Comparison of ENCODE assay signal across 22 mouse cellular contexts in the genomic region with DNA sequence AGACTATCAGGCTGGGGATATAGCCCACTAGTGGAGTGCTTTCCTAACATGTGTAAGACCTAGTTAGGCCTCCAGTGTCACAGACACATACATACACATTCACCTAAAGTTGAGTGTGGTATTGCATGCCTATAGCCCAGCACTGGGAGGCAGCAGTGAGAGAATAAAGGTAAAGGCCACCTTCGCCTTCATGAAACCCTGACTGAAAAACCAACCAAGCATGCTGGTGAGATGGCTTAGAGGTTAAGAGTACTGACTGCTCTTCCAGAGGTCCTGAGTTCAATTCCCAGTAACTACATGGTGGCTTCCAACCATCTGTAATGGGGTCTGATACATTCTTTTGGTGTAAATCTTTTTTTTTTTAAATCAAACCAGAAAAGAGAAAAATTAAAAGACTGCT. TPM values are rescaled to one million over a fixed set of nuclear protein-coding genes. Genes with fewer than 3 reads are reported as not detected.
A peak's percentile ranks its signal among the peaks of the same experiment; 100 is the strongest.
DNase-seq lines count a peak whose midpoint lies in the region; ATAC-seq and TF ChIP-seq lines count a peak whose summit lies in the region.
"Had no signal": no experiment of that assay in that cellular context is flagged by ENCODE, and none has a peak within 500 bp of the region (broad histone marks: within the 10 kb centered on the region; RNA-seq: fewer than 3 reads in every experiment).

No protein-coding gene starts in this region.

- H3K4me1 ChIP-seq in forebrain, postnatal 0 days (ENCODE audit: insufficient read depth): peaks cover 2% of the 10 kb centered on the region; the same call in 1 of the 2 replicates
- no peaks in the 10 kb centered on the region for H3K4me1 ChIP-seq in forebrain, embryonic 13.5 days
- peaks cover 0 to 2% of the 10 kb centered on the region in 2 experiments; a peak in 1 of 4 replicates for H3K4me1 ChIP-seq in liver, embryonic 14.5 days (replicated peaks; ENCODE audit: control insufficient read depth in 2 of 2, insufficient read depth in 2 of 2, low read length in 1 of 2)
- H3K4me1 ChIP-seq in liver, embryonic 11.5 days (replicated peaks; ENCODE audit: control insufficient read depth, insufficient read depth, low read length): no peaks in the 10 kb centered on the region
- H3K4me1 ChIP-seq in intestine, postnatal 0 days (replicated peaks; ENCODE audit: control insufficient read depth, insufficient read depth, low read length): no peaks in the 10 kb centered on the region
- no peaks in the 10 kb centered on the region for H3K4me1 ChIP-seq in hindbrain, embryonic 11.5 days (replicated peaks; ENCODE audit: control insufficient read depth, insufficient read depth, low read length)
- H3K4me1 ChIP-seq: hindbrain, embryonic 12.5 days; limb, embryonic 10.5 days had no signal

- no peak overlapping the region for H3K4me2 ChIP-seq in forebrain, postnatal 0 days (ENCODE audit: low read depth)
- H3K4me2 ChIP-seq in forebrain, embryonic 13.5 days: no peak overlapping the region
- no peak overlapping the region for H3K4me2 ChIP-seq in liver, embryonic 14.5 days (ENCODE audit: low read depth)
- H3K4me2 ChIP-seq in liver, embryonic 11.5 days: no peak overlapping the region
- no peak overlapping the region for H3K4me2 ChIP-seq in intestine, postnatal 0 days (replicated peaks; ENCODE audit: low read depth)
- H3K4me2 ChIP-seq in hindbrain, embryonic 11.5 days (replicated peaks; ENCODE audit: low read depth, low read length): no peak overlapping the region
- H3K4me2 ChIP-seq: heart, embryonic 12.5 days; hindbrain, embryonic 12.5 days had no signal

- DNase-seq in forebrain, postnatal 0 days: no peak
- DNase-seq in liver, embryonic 14.5 days (ENCODE audit: low read depth in 3 of 3, low spot score in 3 of 3): no peak
- DNase-seq in liver, embryonic 11.5 days (ENCODE audit: low spot score): no peak
- DNase-seq in A20 (ENCODE audit: low read depth, low spot score): peak; percentile 63
- no peak for DNase-seq in hindbrain, embryonic 11.5 days (ENCODE audit: low spot score)
- no peak for DNase-seq in layer of hippocampus, adult 11-12 months (ENCODE audit: low spot score)
- DNase-seq: cerebellum, adult 8-10 months; gastrocnemius, postnatal 25 days; kidney, adult 2 months; right cerebral cortex, postnatal 14 days; thymus, postnatal 36 days had no signal

- no peak overlapping the region for H3K4me3 ChIP-seq in forebrain, postnatal 0 days (ENCODE audit: low read depth, low read length)
- no peak overlapping the region for H3K4me3 ChIP-seq in forebrain, embryonic 13.5 days
- H3K4me3 ChIP-seq in liver, embryonic 14.5 days (ENCODE audit: insufficient read depth in 1 of 2, low read depth in 2 of 2, low read length in 2 of 2): no peak overlapping the region
- no peak overlapping the region for H3K4me3 ChIP-seq in liver, embryonic 11.5 days (ENCODE audit: low read depth, low read length)
- no peak overlapping the region for H3K4me3 ChIP-seq in intestine, postnatal 0 days (ENCODE audit: low read depth, low read length)
- no peak overlapping the region for H3K4me3 ChIP-seq in hindbrain, embryonic 11.5 days (ENCODE audit: low read depth, low read length)
- H3K4me3 ChIP-seq: erythroblast, embryonic 14.5 days; heart, embryonic 12.5 days; hindbrain, embryonic 12.5 days; limb, embryonic 10.5 days had no signal

- no peak overlapping the region for H3K27ac ChIP-seq in forebrain, postnatal 0 days (ENCODE audit: low read depth, low read length)
- no peak overlapping the region for H3K27ac ChIP-seq in forebrain, embryonic 13.5 days
- H3K27ac ChIP-seq in liver, embryonic 14.5 days: no peak overlapping the region
- H3K27ac ChIP-seq in liver, embryonic 11.5 days (ENCODE audit: low read depth, low read length): no peak overlapping the region
- no peak overlapping the region for H3K27ac ChIP-seq in intestine, postnatal 0 days (ENCODE audit: low read depth, low read length)
- H3K27ac ChIP-seq in hindbrain, embryonic 11.5 days (ENCODE audit: low read depth, low read length): no peak overlapping the region
- H3K27ac ChIP-seq: hindbrain, embryonic 12.5 days; limb, embryonic 10.5 days had no signal

- no peak for ATAC-seq in forebrain, postnatal 0 days
- no peak for ATAC-seq in forebrain, embryonic 13.5 days
- ATAC-seq in liver, embryonic 14.5 days (ENCODE audit: insufficient read depth): no peak
- no peak for ATAC-seq in liver, embryonic 11.5 days (replicated peaks; ENCODE audit: low FRiP score)
- ATAC-seq in intestine, postnatal 0 days: no peak; the same call in 1 of the 2 replicates
- ATAC-seq in hindbrain, embryonic 11.5 days (ENCODE audit: low FRiP score): no peak

- no peaks in the 10 kb centered on the region for H3K9me3 ChIP-seq in forebrain, postnatal 0 days (ENCODE audit: low read length)
- no peaks in the 10 kb centered on the region for H3K9me3 ChIP-seq in forebrain, embryonic 13.5 days (replicated peaks)
- no peaks in the 10 kb centered on the region for H3K9me3 ChIP-seq in liver, embryonic 14.5 days (ENCODE audit: control insufficient read depth, low read length)
- H3K9me3 ChIP-seq in liver, embryonic 11.5 days (ENCODE audit: control insufficient read depth, low read length): no peaks in the 10 kb centered on the region
- no peaks in the 10 kb centered on the region for H3K9me3 ChIP-seq in intestine, postnatal 0 days (ENCODE audit: control insufficient read depth)
- no peaks in the 10 kb centered on the region for H3K9me3 ChIP-seq in hindbrain, embryonic 11.5 days (ENCODE audit: control insufficient read depth, low read length)
- H3K9me3 ChIP-seq: heart, embryonic 12.5 days; hindbrain, embryonic 12.5 days; limb, embryonic 10.5 days had no signal

- WGBS in forebrain, postnatal 0 days: 74% methylated on average over 1 of the region's 1 CpGs
- WGBS in forebrain, embryonic 13.5 days: 59% methylated on average over 1 of the region's 1 CpGs
- 38% methylated on average over 1 of the region's 1 CpGs for WGBS in liver, embryonic 14.5 days (ENCODE audit: insufficient replicate concordance)
- WGBS in liver, embryonic 11.5 days: 70% methylated on average over 1 of the region's 1 CpGs
- 77% methylated on average over 1 of the region's 1 CpGs for WGBS in intestine, postnatal 0 days
- 50% methylated on average over 1 of the region's 1 CpGs for WGBS in hindbrain, embryonic 11.5 days

- no peaks in the 10 kb centered on the region; the same call in 1 of the 2 replicates for H3K27me3 ChIP-seq in forebrain, postnatal 0 days (ENCODE audit: insufficient read depth, low read length)
- 0 out of 2 replicates have a peak, but pooled peaks cover 12% of the 10 kb centered on the region for H3K27me3 ChIP-seq in forebrain, embryonic 13.5 days
- H3K27me3 ChIP-seq in liver, embryonic 14.5 days (ENCODE audit: control insufficient read depth, insufficient read depth, low read length): no peaks in the 10 kb centered on the region
- H3K27me3 ChIP-seq in liver, embryonic 11.5 days (replicated peaks; ENCODE audit: control insufficient read depth, insufficient read depth, low read length): no peaks in the 10 kb centered on the region
- H3K27me3 ChIP-seq in intestine, postnatal 0 days (replicated peaks; ENCODE audit: control insufficient read depth, insufficient read depth, low read length): no peaks in the 10 kb centered on the region
- no peaks in the 10 kb centered on the region; the same call in 1 of the 2 replicates for H3K27me3 ChIP-seq in hindbrain, embryonic 11.5 days (ENCODE audit: control insufficient read depth, insufficient read depth, low read length)

- no peak for TF ChIP-seq EP300 in liver, embryonic 14.5 days (IDR thresholded peaks at IDR 0.05; ENCODE audit: low read depth)

- no peak overlapping the region for H3K9ac ChIP-seq in forebrain, postnatal 0 days
- H3K9ac ChIP-seq in forebrain, embryonic 13.5 days: no peak overlapping the region
- no peak overlapping the region for H3K9ac ChIP-seq in liver, embryonic 14.5 days (replicated peaks)
- no peak overlapping the region for H3K9ac ChIP-seq in liver, embryonic 11.5 days (ENCODE audit: low read depth, low read length)
- no peak overlapping the region for H3K9ac ChIP-seq in intestine, postnatal 0 days (ENCODE audit: low read depth, low read length)
- no peak overlapping the region for H3K9ac ChIP-seq in hindbrain, embryonic 11.5 days (ENCODE audit: low read depth, low read length)
- H3K9ac ChIP-seq: heart, embryonic 12.5 days; hindbrain, embryonic 12.5 days had no signal

- peak; percentile 21; the same call in 1 of the 2 replicates for TF ChIP-seq CTCF in forebrain, postnatal 0 days (IDR thresholded peaks at IDR 0.05; ENCODE audit: low read depth)
- peak; percentile 29 for TF ChIP-seq CTCF in liver, embryonic 14.5 days (IDR thresholded peaks at IDR 0.05; ENCODE audit: low read depth)
- TF ChIP-seq CTCF in intestine, postnatal 0 days (IDR thresholded peaks at IDR 0.05; ENCODE audit: low read depth): peak; percentile 62

- no peaks in the 10 kb centered on the region for H3K36me3 ChIP-seq in forebrain, postnatal 0 days (ENCODE audit: insufficient read depth)
- no peaks in the 10 kb centered on the region for H3K36me3 ChIP-seq in forebrain, embryonic 13.5 days (ENCODE audit: poor library complexity, severe bottlenecking)
- no peaks in the 10 kb centered on the region for H3K36me3 ChIP-seq in liver, embryonic 14.5 days (replicated peaks; ENCODE audit: control insufficient read depth, insufficient read depth, low read depth)
- H3K36me3 ChIP-seq in liver, embryonic 11.5 days (ENCODE audit: control insufficient read depth, insufficient read depth, low read length): no peaks in the 10 kb centered on the region
- H3K36me3 ChIP-seq in intestine, postnatal 0 days (ENCODE audit: control insufficient read depth, insufficient read depth): no peaks in the 10 kb centered on the region
- H3K36me3 ChIP-seq in hindbrain, embryonic 11.5 days (ENCODE audit: control insufficient read depth, insufficient read depth, low read length): no peaks in the 10 kb centered on the region
- H3K36me3 ChIP-seq: heart, embryonic 12.5 days; hindbrain, embryonic 12.5 days; limb, embryonic 10.5 days had no signal

RNA-seq across cellular contexts. Expression of a gene that starts 1.5 kb away (rescaled TPM):
- total RNA-seq in forebrain, postnatal 0 days (2014; rRNA removed): not detected in 2 replicates
- polyA plus RNA-seq in forebrain, postnatal 0 days (2015; fragmentation: Nextera tagmentation; extraction: Ambion mirVana): not detected in 2 replicates
- polyA plus RNA-seq in forebrain, embryonic 13.5 days (2015; fragmentation: Nextera tagmentation; extraction: Ambion mirVana): not detected in 2 replicates
- polyA plus RNA-seq in liver, embryonic 14.5 days (2012; rRNA removed): not detected in 2 replicates
- polyA plus RNA-seq in liver, embryonic 14.5 days (2014; fragmentation: Nextera tagmentation; extraction: Ambion mirVana): not detected in 2 replicates
- not detected in 2 replicates for polyA plus RNA-seq in liver, embryonic 11.5 days (2014; fragmentation: Nextera tagmentation; extraction: Ambion mirVana)
- polyA plus RNA-seq in intestine, postnatal 0 days (2015; fragmentation: Nextera tagmentation; extraction: Ambion mirVana): not detected in 2 replicates
- not detected in 2 replicates for polyA plus RNA-seq in hindbrain, embryonic 11.5 days (2014; fragmentation: Nextera tagmentation; extraction: Ambion mirVana)
- total RNA-seq: gastrocnemius, postnatal 25 days; layer of hippocampus, postnatal 10 days; megakaryocyte, adult 5-6 weeks; neutrophil, adult 5-6 weeks had no signal
- polyA plus RNA-seq: C2C12; erythroblast, embryonic 14.5 days; heart, embryonic 12.5 days; hindbrain, embryonic 12.5 days; limb, embryonic 10.5 days; liver, embryonic 16.5 days had no signal
